Mouse (Mus musculus) layer of hippocampus, postnatal 10 days (tissue): ENCODE data around the gene Rnls. TPM values are rescaled to one million over a fixed set of nuclear protein-coding genes. Genes with fewer than 3 reads are reported as not detected.

Experiments used
- DNase-seq, 2 experiments: peaks; one replicate each; pipeline ENCODE4 v3.0.0; 2021; ENCODE audit warnings: low spot score in 2 of 2
- total RNA-seq, 2 experiments: library from RNA; stranded (reverse); gene quantifications; 2 replicates each; pipeline ENCODE4 v1.2.3; 2021

The Rnls gene
- total RNA-seq, 2 experiments from 2014 or later: 1.6 to 1.7 TPM

- DNase-seq: no peak
These were observed 127.7 kb downstream of the Rnls start for GRCm38 (mm10) chr19:33264224-33264993.

GRCm38 (mm10) chr19:33262421-33262820, 129.7 kb downstream of the Rnls start:
- DNase-seq: no peak

- DNase-seq: no peak
These were observed 132.9 kb downstream of the Rnls start for GRCm38 (mm10) chr19:33259164-33259563.

- DNase-seq: no peak
These were observed 138.2 kb downstream of the Rnls start for GRCm38 (mm10) chr19:33253893-33254292.

GRCm38 (mm10) chr19:33252226-33252625, 139.9 kb downstream of the Rnls start:
- no peak for DNase-seq

GRCm38 (mm10) chr19:33244196-33244595, 147.9 kb downstream of the Rnls start:
- no peak for DNase-seq

- no peak for DNase-seq
These were observed 151.7 kb downstream of the Rnls start for GRCm38 (mm10) chr19:33240386-33240785.

GRCm38 (mm10) chr19:33232902-33233301, 159.2 kb downstream of the Rnls start:
- no peak for DNase-seq

GRCm38 (mm10) chr19:33231303-33231702, 160.8 kb downstream of the Rnls start:
- DNase-seq: no peak

GRCm38 (mm10) chr19:33227004-33227403, 165.1 kb downstream of the Rnls start:
- DNase-seq: peak; percentile 71 to 76

- DNase-seq: no peak
These were observed 166.0 kb downstream of the Rnls start for GRCm38 (mm10) chr19:33225858-33226705.

GRCm38 (mm10) chr19:33225002-33225376, 167.1 kb downstream of the Rnls start:
- DNase-seq: no peak

- DNase-seq: peak; percentile 53 to 66
These were observed 167.7 kb downstream of the Rnls start for GRCm38 (mm10) chr19:33224181-33225001.

- DNase-seq: no peak
These were observed 168.3 kb downstream of the Rnls start for GRCm38 (mm10) chr19:33223766-33224165.

- DNase-seq: no peak
These were observed 168.8 kb downstream of the Rnls start for GRCm38 (mm10) chr19:33223276-33223675.

GRCm38 (mm10) chr19:33222595-33223223, 169.4 kb downstream of the Rnls start:
- no peak for DNase-seq

GRCm38 (mm10) chr19:33217791-33218300, 174.2 kb downstream of the Rnls start:
- DNase-seq: no peak

GRCm38 (mm10) chr19:33209709-33210108, 182.4 kb downstream of the Rnls start:
- no peak for DNase-seq

GRCm38 (mm10) chr19:33207991-33208390, 184.1 kb downstream of the Rnls start:
- no peak for DNase-seq

- DNase-seq: no peak
These were observed 186.7 kb downstream of the Rnls start for GRCm38 (mm10) chr19:33205389-33205788.

- no peak for DNase-seq
These were observed 189.7 kb downstream of the Rnls start for GRCm38 (mm10) chr19:33202422-33202821.
